ENCODE assay signal across 19 mouse cellular contexts in genomic region chr19:4849800-4850199, GRCm38 (mm10). TPM values are rescaled to one million over a fixed set of nuclear protein-coding genes. Genes with fewer than 3 reads are reported as not detected.
"Had no signal": no experiment of that assay in that cellular context is flagged by ENCODE, and none has a peak within 500 bp of the region (broad histone marks: within the 10 kb centered on the region; RNA-seq: fewer than 3 reads in every experiment).

No protein-coding gene starts in this region.

- H3K9me3 ChIP-seq: lung, embryonic 15.5 days; megakaryocyte, embryonic 14.5 days; midbrain, embryonic 13.5 days; midbrain, embryonic 15.5 days; neural tube, embryonic 12.5 days; stomach, embryonic 15.5 days had no signal

- H3K36me3 ChIP-seq: lung, embryonic 15.5 days; midbrain, embryonic 13.5 days; midbrain, embryonic 15.5 days; neural tube, embryonic 12.5 days; stomach, embryonic 15.5 days had no signal

- DNase-seq: lung, adult 2 months; lung, postnatal 14 days; lung, postnatal 36 days; right cerebral cortex, postnatal 14 days; thymus, adult 2 months; thymus, postnatal 36 days had no signal

- H3K27ac ChIP-seq: lung, embryonic 15.5 days; macrophage; midbrain, embryonic 13.5 days; midbrain, embryonic 15.5 days; neural tube, embryonic 12.5 days; stomach, embryonic 15.5 days; stomach, postnatal 0 days had no signal

- H3K4me2 ChIP-seq: lung, embryonic 15.5 days; midbrain, embryonic 11.5 days; midbrain, embryonic 13.5 days; midbrain, embryonic 15.5 days; neural tube, embryonic 12.5 days; stomach, embryonic 15.5 days had no signal

- H3K9ac ChIP-seq: lung, embryonic 15.5 days; midbrain, embryonic 13.5 days; midbrain, embryonic 15.5 days; neural tube, embryonic 12.5 days; stomach, embryonic 15.5 days had no signal

- ATAC-seq: lung, postnatal 0 days; midbrain, embryonic 13.5 days; midbrain, embryonic 15.5 days had no signal

- H3K4me3 ChIP-seq: lung, embryonic 15.5 days; megakaryocyte, embryonic 14.5 days; midbrain, embryonic 13.5 days; midbrain, embryonic 15.5 days; neural tube, embryonic 12.5 days; stomach, embryonic 15.5 days had no signal

- H3K27me3 ChIP-seq: midbrain, embryonic 15.5 days; neural tube, embryonic 12.5 days; stomach, embryonic 15.5 days had no signal

RNA-seq across cellular contexts. Expression of gene Ctsf, which starts 5.1 kb away (rescaled TPM):
- total RNA-seq: monocyte, adult 5-6 weeks had no signal

RNA-seq across cellular contexts. Expression of gene Ccdc87, which starts 10.6 kb away (rescaled TPM):
- total RNA-seq: megakaryocyte progenitor cell, adult 5-6 weeks; monocyte, adult 5-6 weeks; neutrophil, adult 5-6 weeks had no signal
- polyA plus RNA-seq: stomach, embryonic 15.5 days; stomach, postnatal 0 days had no signal

RNA-seq across cellular contexts. Expression of gene Actn3, which starts 27.9 kb away (rescaled TPM):
- total RNA-seq: neutrophil, adult 5-6 weeks had no signal
- polyA plus RNA-seq: macrophage had no signal
